Mouse (Mus musculus): Measurements from ENCODE around the gene Psme2b. TPM values are rescaled to one million over a fixed set of nuclear protein-coding genes. Genes with fewer than 3 reads are reported as not detected.
"Not testable (repeated sequence)": the region's sequence is repeated elsewhere in the genome, so short reads cannot be mapped to it uniquely, and the experiment has no call there.

Gene Psme2b
- total RNA-seq, 2 experiments from 2014 or later = 5.3 to 11.1 TPM

- not testable (repeated sequence) for DNase-seq
Observed at GRCm38 (mm10) chr11:48901567-48901930, 44.4 kb downstream of the Psme2b start.

- DNase-seq = not testable (repeated sequence)
Observed at GRCm38 (mm10) chr11:48900654-48901566, 45.1 kb downstream of the Psme2b start.

- no peak for DNase-seq
Observed at GRCm38 (mm10) chr11:48898812-48899431, 47.1 kb downstream of the Psme2b start.

Other genes starting within 250 kb of the Psme2b start
- 100 to 1,000 TPM; 805 to 857 TPM for gene Rack1, start 145.9 kb downstream of the Psme2b start, total RNA-seq (2021)
- gene Trim41, start 128.8 kb downstream of the Psme2b start, total RNA-seq (2021) = 10 to 100 TPM; 42.3 to 42.7 TPM
- gene Trim7, start 120.0 kb downstream of the Psme2b start, total RNA-seq (2021) = 10 to 100 TPM in 1 of 2 experiments, 1 to 10 TPM in 1; 5.3 to 12.0 TPM
- gene Gm12184, start 119.5 kb downstream of the Psme2b start, total RNA-seq (2021) = 1 to 10 TPM; 2.5 to 4.9 TPM
- 10 to 100 TPM; 13.2 to 17.8 TPM for gene Irgm1, start 74.5 kb downstream of the Psme2b start, total RNA-seq (2021)
- 1 to 10 TPM; 1.6 to 2.0 TPM for gene Gm5431, start 44.0 kb downstream of the Psme2b start, total RNA-seq (2021)
- under 1 TPM; 0.18 TPM for gene Olfr56, start 32.7 kb upstream of the Psme2b start, total RNA-seq (2021)
- gene 9930111J21Rik1, start 33.2 kb upstream of the Psme2b start, total RNA-seq (2021) = 1 to 10 TPM; 1.8 to 2.9 TPM
- 1 to 10 TPM; 3.3 to 3.7 TPM for gene Gm12185, start 46.0 kb upstream of the Psme2b start, total RNA-seq (2021)
- 1 to 10 TPM; 1.1 to 2.1 TPM for gene Tgtp1, start 48.0 kb upstream of the Psme2b start, total RNA-seq (2021)
- 1 to 10 TPM; 3.2 TPM for gene 9930111J21Rik2, start 105.1 kb upstream of the Psme2b start, total RNA-seq (2021)
- 1 to 10 TPM; 1.2 to 1.3 TPM for gene Tgtp2, start 118.0 kb upstream of the Psme2b start, total RNA-seq (2021)
- 1 to 10 TPM; 5.2 to 5.7 TPM for gene Ifi47, start 130.4 kb upstream of the Psme2b start, total RNA-seq (2021)
- under 1 TPM; 0.27 to 0.45 TPM for gene Olfr1396, start 168.7 kb upstream of the Psme2b start, total RNA-seq (2021)
- gene Olfr1395, start 196.1 kb upstream of the Psme2b start, total RNA-seq (2021) = not detected
- gene Olfr1394, start 208.2 kb upstream of the Psme2b start, total RNA-seq (2021) = not detected
- gene Btnl9, start 241.0 kb upstream of the Psme2b start, total RNA-seq (2021) = 10 to 100 TPM; 34.5 to 37.6 TPM

All from adrenal gland, postnatal 10 days (tissue).